Mouse (Mus musculus): ENCODE measurements around the gene Gadd45b.

The Gadd45b gene

GRCm38 (mm10) chr10:80929299-80930226 lies at the start of gene Gadd45b:
Gene Gadd45b, plus strand, starts transcription at chr10:80930073.
- H3K27me3 ChIP-seq (ENCODE audit: control insufficient read depth, insufficient read depth, low read length, poor library complexity, severe bottlenecking), result no peaks in the 10 kb centered on the region
- peaks cover 2% of the 10 kb centered on the region; the same call in 1 of the 2 replicates for H3K36me3 ChIP-seq (ENCODE audit: control insufficient read depth, insufficient read depth, low read length, poor library complexity, severe bottlenecking)
- DNase-seq (ENCODE audit: low read depth, low spot score), result peak; percentile 99

- H3K36me3 ChIP-seq (ENCODE audit: control insufficient read depth, insufficient read depth, low read length, poor library complexity, severe bottlenecking), result no peaks in the 10 kb centered on the region
- H3K27me3 ChIP-seq (ENCODE audit: control insufficient read depth, insufficient read depth, low read length, poor library complexity, severe bottlenecking), result 0 out of 2 replicates have a peak, but pooled peaks cover 1% of the 10 kb centered on the region
- DNase-seq (ENCODE audit: low read depth, low spot score), result peak; percentile 88
These were observed 49.7 kb upstream of the Gadd45b start for GRCm38 (mm10) chr10:80880131-80880641.

- DNase-seq (ENCODE audit: low read depth, low spot score), result peak; percentile 51
- H3K36me3 ChIP-seq (ENCODE audit: control insufficient read depth, insufficient read depth, low read length, poor library complexity, severe bottlenecking), result no peaks in the 10 kb centered on the region
- 0 out of 2 replicates have a peak, but pooled peaks cover 1% of the 10 kb centered on the region for H3K27me3 ChIP-seq (ENCODE audit: control insufficient read depth, insufficient read depth, low read length, poor library complexity, severe bottlenecking)
These were observed 49.0 kb upstream of the Gadd45b start for GRCm38 (mm10) chr10:80880901-80881300.

GRCm38 (mm10) chr10:80881301-80881700 lies 48.6 kb upstream of the Gadd45b start:
- peak; percentile 88 for DNase-seq (ENCODE audit: low read depth, low spot score)
- Histone ChIP-seq H3K36me3 (ENCODE audit: control insufficient read depth, insufficient read depth, low read length, poor library complexity, severe bottlenecking) (no peaks in the 10 kb centered on the region), H3K27me3 (ENCODE audit: control insufficient read depth, insufficient read depth, low read length, poor library complexity, severe bottlenecking) (0 out of 2 replicates have a peak, but pooled peaks cover 1% of the 10 kb centered on the region)

- DNase-seq (ENCODE audit: low read depth, low spot score), result no peak
- Histone ChIP-seq H3K27me3 (ENCODE audit: control insufficient read depth, insufficient read depth, low read length, poor library complexity, severe bottlenecking) (no peaks in the 10 kb centered on the region), H3K36me3 (ENCODE audit: control insufficient read depth, insufficient read depth, low read length, poor library complexity, severe bottlenecking) (no peaks in the 10 kb centered on the region)
These were observed 42.7 kb upstream of the Gadd45b start for GRCm38 (mm10) chr10:80887181-80887580.

GRCm38 (mm10) chr10:80895100-80895499 lies 34.8 kb upstream of the Gadd45b start:
- peaks cover 3% of the 10 kb centered on the region; the same call in 1 of the 2 replicates for H3K36me3 ChIP-seq (ENCODE audit: control insufficient read depth, insufficient read depth, low read length, poor library complexity, severe bottlenecking)
- DNase-seq (ENCODE audit: low read depth, low spot score), result no peak
- no peaks in the 10 kb centered on the region for H3K27me3 ChIP-seq (ENCODE audit: control insufficient read depth, insufficient read depth, low read length, poor library complexity, severe bottlenecking)

- no peak for DNase-seq (ENCODE audit: low read depth, low spot score)
- H3K36me3 ChIP-seq (ENCODE audit: control insufficient read depth, insufficient read depth, low read length, poor library complexity, severe bottlenecking), result peaks cover 3% of the 10 kb centered on the region; the same call in 1 of the 2 replicates
- no peaks in the 10 kb centered on the region for H3K27me3 ChIP-seq (ENCODE audit: control insufficient read depth, insufficient read depth, low read length, poor library complexity, severe bottlenecking)
These were observed 34.2 kb upstream of the Gadd45b start for GRCm38 (mm10) chr10:80895697-80896096.

GRCm38 (mm10) chr10:80896581-80897485 lies 33.0 kb upstream of the Gadd45b start:
- DNase-seq (ENCODE audit: low read depth, low spot score), result no peak
- Histone ChIP-seq H3K36me3 (ENCODE audit: control insufficient read depth, insufficient read depth, low read length, poor library complexity, severe bottlenecking) (peaks cover 3% of the 10 kb centered on the region; the same call in 1 of the 2 replicates), H3K27me3 (ENCODE audit: control insufficient read depth, insufficient read depth, low read length, poor library complexity, severe bottlenecking) (no peaks in the 10 kb centered on the region)

GRCm38 (mm10) chr10:80897861-80898510 lies 31.9 kb upstream of the Gadd45b start:
- no peaks in the 10 kb centered on the region for H3K27me3 ChIP-seq (ENCODE audit: control insufficient read depth, insufficient read depth, low read length, poor library complexity, severe bottlenecking)
- DNase-seq (ENCODE audit: low read depth, low spot score), result no peak
- peaks cover 3% of the 10 kb centered on the region; the same call in 1 of the 2 replicates for H3K36me3 ChIP-seq (ENCODE audit: control insufficient read depth, insufficient read depth, low read length, poor library complexity, severe bottlenecking)

- no peak for DNase-seq (ENCODE audit: low read depth, low spot score)
- H3K27me3 ChIP-seq (ENCODE audit: control insufficient read depth, insufficient read depth, low read length, poor library complexity, severe bottlenecking), result no peaks in the 10 kb centered on the region
- H3K36me3 ChIP-seq (ENCODE audit: control insufficient read depth, insufficient read depth, low read length, poor library complexity, severe bottlenecking), result peaks cover 3% of the 10 kb centered on the region; the same call in 1 of the 2 replicates
These were observed 30.8 kb upstream of the Gadd45b start for GRCm38 (mm10) chr10:80899074-80899473.

- peak; percentile 19 for DNase-seq (ENCODE audit: low read depth, low spot score)
- no peaks in the 10 kb centered on the region for H3K27me3 ChIP-seq (ENCODE audit: control insufficient read depth, insufficient read depth, low read length, poor library complexity, severe bottlenecking)
- H3K36me3 ChIP-seq (ENCODE audit: control insufficient read depth, insufficient read depth, low read length, poor library complexity, severe bottlenecking), result peaks cover 3% of the 10 kb centered on the region; the same call in 1 of the 2 replicates
These were observed 30.1 kb upstream of the Gadd45b start for GRCm38 (mm10) chr10:80899591-80900317.

- Histone ChIP-seq H3K36me3 (ENCODE audit: control insufficient read depth, insufficient read depth, low read length, poor library complexity, severe bottlenecking) (peaks cover 3% of the 10 kb centered on the region; the same call in 1 of the 2 replicates), H3K27me3 (ENCODE audit: control insufficient read depth, insufficient read depth, low read length, poor library complexity, severe bottlenecking) (no peaks in the 10 kb centered on the region)
- peak; percentile 99 for DNase-seq (ENCODE audit: low read depth, low spot score)
These were observed 29.3 kb upstream of the Gadd45b start, which contains the start of gene Timm13 for GRCm38 (mm10) chr10:80900318-80901247. Gene Timm13, minus strand, starts transcription at chr10:80900969.
